Mouse (Mus musculus) liver, embryonic 14.5 days (tissue): ENCODE measurements at regions not wholly inside any gene's neighbourhood (a gene's known extent, or its start where the extent isn't known, plus 50 kb on each side); places are given as distances from the start of the nearest gene placed in this dataset.

Source experiments
- ATAC-seq: fragments of 200-750 bp; cut with Nextera tagmentation; 2 replicates; pipeline ENCODE4 v1.8.0; 2017; ENCODE audit warnings: moderate number of reproducible peaks, mild to moderate bottlenecking, moderate library complexity; ENCODE audit not compliant: insufficient read depth
- DNase-seq, 3 experiments: peaks; one replicate each; pipeline ENCODE4 v3.0.0-alpha.2; 2012 to 2013; ENCODE audit warnings: low read depth in 3 of 3, low spot score in 3 of 3
- H3K27ac ChIP-seq: fragments of 300-500 bp; sonication (generic); 2 replicates; pipeline ENCODE4 v1.5.1; 2014; ENCODE audit warnings: moderate library complexity, mild to moderate bottlenecking, control low read depth, inconsistent platforms
- H3K27me3 ChIP-seq: fragments of 300-500 bp; sonication (generic); 2 replicates; pipeline ENCODE4 v1.6.1; 2014; ENCODE audit warnings: mild to moderate bottlenecking, low read length, moderate library complexity; ENCODE audit not compliant: control insufficient read depth, insufficient read depth
- H3K36me3 ChIP-seq: fragments of 300-500 bp; sonication (generic); replicated peaks from 2 replicates; pipeline ENCODE4 v1.6.1; 2014; ENCODE audit warnings: low read depth; ENCODE audit not compliant: control insufficient read depth, insufficient read depth
- H3K4me1 ChIP-seq, 2 experiments: fragments of 200-500 bp in 1 of 2; fragments of 300-500 bp in 1 of 2; sonication (generic) in 1 of 2; replicated peaks; 2 replicates each; pipeline ENCODE4 v1.6.1; 2012 to 2014; ENCODE audit warnings: antibody characterized with exemption in 1 of 2, inconsistent platforms in 1 of 2, low read length in 1 of 2; ENCODE audit not compliant: control insufficient read depth in 2 of 2, insufficient read depth in 2 of 2
- H3K4me2 ChIP-seq: fragments of 300-500 bp; sonication (generic); 2 replicates; pipeline ENCODE4 v1.6.1; 2014; ENCODE audit warnings: low read depth, mild to moderate bottlenecking, control low read depth, moderate library complexity
- H3K4me3 ChIP-seq, 2 experiments: fragments of 200-500 bp in 1 of 2; fragments of 300-500 bp in 1 of 2; sonication (generic) in 1 of 2; 2 replicates each; pipeline ENCODE4 v1.5.1; 2012 to 2014; ENCODE audit warnings: low read depth in 2 of 2, low read length in 2 of 2, mild to moderate bottlenecking in 2 of 2, control low read depth in 1 of 2, inconsistent platforms in 1 of 2, moderate library complexity in 1 of 2; ENCODE audit not compliant: insufficient read depth in 1 of 2
- H3K9ac ChIP-seq: fragments of 300-500 bp; sonication (generic); replicated peaks from 2 replicates; pipeline ENCODE4 v1.6.1; 2014; ENCODE audit warnings: mild to moderate bottlenecking, control low read depth, moderate library complexity
- H3K9me3 ChIP-seq: fragments of 300-500 bp; sonication (generic); 2 replicates; pipeline ENCODE4 v1.6.1; 2016; ENCODE audit warnings: low read length, mixed read lengths; ENCODE audit not compliant: control insufficient read depth
- CTCF ChIP-seq: IDR thresholded peaks from 2 replicates; pipeline ENCODE4 v1.5.1; 2016; ENCODE audit warnings: antibody characterized with exemption, low read depth, control low read depth
- EP300 ChIP-seq: IDR thresholded peaks from 2 replicates; pipeline ENCODE4 v1.6.1; 2016; ENCODE audit warnings: antibody characterized with exemption, low read depth
- WGBS: fragments of 180-500 bp; shearing (Covaris S2); extraction: QIAGEN DNeasy Blood & Tissue Kit; methylation state at CpG from one replicate; pipeline ENCODE4 v1.1.7; 2014; ENCODE audit not compliant: insufficient replicate concordance; 5-methylcytosine and 5-hydroxymethylcytosine counted together

- Histone ChIP-seq H3K36me3 (no peaks in the 10 kb centered on the region), H3K4me1 (no peaks in the 10 kb centered on the region), H3K9me3 (no peaks in the 10 kb centered on the region), H3K4me3 (no peak overlapping the region), H3K9ac (no peak overlapping the region), H3K27me3 (no peaks in the 10 kb centered on the region), H3K4me2 (no peak overlapping the region), H3K27ac (no peak overlapping the region)
- DNase-seq (no peak), ATAC-seq (no peak)
- TF ChIP-seq EP300 (no peak), CTCF (no peak)
- 67% methylated on average over 16 of the region's 16 CpGs for WGBS
Observed at GRCm38 (mm10) chr1:120741091-120741740, 139.0 kb downstream of the En1 start.

GRCm38 (mm10) chr1:120748963-120749362 lies 146.7 kb downstream of the En1 start:
- no peak overlapping the region for H3K4me3 ChIP-seq
- ATAC-seq = no peak
- WGBS = 64% methylated on average over 6 of the region's 6 CpGs

GRCm38 (mm10) chr1:120753406-120753805 lies 151.2 kb downstream of the En1 start:
- Histone ChIP-seq H3K4me2 (no peak overlapping the region), H3K9ac (no peak overlapping the region), H3K4me3 (no peak overlapping the region), H3K27me3 (no peaks in the 10 kb centered on the region), H3K4me1 (no peaks in the 10 kb centered on the region), H3K27ac (no peak overlapping the region), H3K36me3 (no peaks in the 10 kb centered on the region), H3K9me3 (no peaks in the 10 kb centered on the region)
- no peak for TF ChIP-seq CTCF
- TF ChIP-seq EP300 = no peak
- 77% methylated on average over 1 of the region's 1 CpGs for WGBS
- no peak for ATAC-seq
- no peak for DNase-seq

More at GRCm38 (mm10) chr1:120748963-120749362, 146.7 kb downstream of the En1 start:
- H3K27me3 ChIP-seq = no peaks in the 10 kb centered on the region
- TF ChIP-seq CTCF = no peak
- TF ChIP-seq EP300 = no peak
- H3K9ac ChIP-seq = no peak overlapping the region
- no peaks in the 10 kb centered on the region for H3K4me1 ChIP-seq
- H3K27ac ChIP-seq = no peak overlapping the region
- H3K4me2 ChIP-seq = no peak overlapping the region
- no peaks in the 10 kb centered on the region for H3K36me3 ChIP-seq
- H3K9me3 ChIP-seq = no peaks in the 10 kb centered on the region
- no peak for DNase-seq

- H3K36me3 ChIP-seq = no peaks in the 10 kb centered on the region
- no peak for ATAC-seq
- H3K9ac ChIP-seq = no peak overlapping the region
- no peak overlapping the region for H3K4me3 ChIP-seq
- 60% methylated on average over 5 of the region's 5 CpGs for WGBS
- H3K9me3 ChIP-seq = no peaks in the 10 kb centered on the region
- H3K27ac ChIP-seq = no peak overlapping the region
- H3K4me1 ChIP-seq = no peaks in the 10 kb centered on the region
- H3K27me3 ChIP-seq = no peaks in the 10 kb centered on the region
- TF ChIP-seq CTCF (no peak), EP300 (no peak)
- DNase-seq = no peak
- H3K4me2 ChIP-seq = no peak overlapping the region
Observed at GRCm38 (mm10) chr1:120754337-120754736, 152.1 kb downstream of the En1 start.

GRCm38 (mm10) chr1:120757283-120757821 lies 155.1 kb downstream of the En1 start:
- Histone ChIP-seq H3K4me1 (no peaks in the 10 kb centered on the region), H3K36me3 (no peaks in the 10 kb centered on the region), H3K27me3 (no peaks in the 10 kb centered on the region), H3K27ac (no peak overlapping the region), H3K9ac (no peak overlapping the region), H3K9me3 (no peaks in the 10 kb centered on the region), H3K4me3 (no peak overlapping the region), H3K4me2 (no peak overlapping the region)
- 50% methylated on average over 9 of the region's 9 CpGs for WGBS
- DNase-seq (no peak), ATAC-seq (no peak)
- TF ChIP-seq CTCF (no peak), EP300 (no peak)
